Mouse (Mus musculus) hindbrain, embryonic 13.5 days (tissue): ENCODE results near the gene Naif1. TPM values are rescaled to one million over a fixed set of nuclear protein-coding genes. Genes with fewer than 3 reads are reported as not detected.

ENCODE experiments used
- ATAC-seq: fragments of 200-750 bp; cut with Nextera tagmentation; 2 replicates; pipeline ENCODE4 v1.8.0; 2017; ENCODE audit warnings: moderate TSS enrichment; ENCODE audit not compliant: low FRiP score
- H3K27ac ChIP-seq: fragments of 300-500 bp; sonication (generic); 2 replicates; pipeline ENCODE4 v1.5.1; 2015; ENCODE audit warnings: inconsistent platforms, mild to moderate bottlenecking, moderate library complexity
- H3K27me3 ChIP-seq: fragments of 300-500 bp; sonication (generic); 2 replicates; pipeline ENCODE4 v1.6.1; 2015; ENCODE audit warnings: mild to moderate bottlenecking, inconsistent platforms
- H3K36me3 ChIP-seq: fragments of 300-500 bp; sonication (generic); 2 replicates; pipeline ENCODE4 v1.6.1; 2015; ENCODE audit warnings: mild to moderate bottlenecking, inconsistent platforms
- H3K4me1 ChIP-seq: fragments of 300-500 bp; sonication (generic); replicated peaks from 2 replicates; pipeline ENCODE4 v1.6.1; 2015; ENCODE audit warnings: inconsistent platforms
- H3K4me2 ChIP-seq: fragments of 300-500 bp; sonication (generic); 2 replicates; pipeline ENCODE4 v1.6.1; 2015; ENCODE audit warnings: inconsistent platforms, mild to moderate bottlenecking, moderate library complexity
- H3K4me3 ChIP-seq: fragments of 300-500 bp; sonication (generic); 2 replicates; pipeline ENCODE4 v1.5.1; 2015; ENCODE audit warnings: mild to moderate bottlenecking, inconsistent platforms
- H3K9ac ChIP-seq: fragments of 300-500 bp; sonication (generic); 2 replicates; pipeline ENCODE4 v1.6.1; 2015; ENCODE audit warnings: mild to moderate bottlenecking, inconsistent platforms
- H3K9me3 ChIP-seq: fragments of 300-500 bp; sonication (generic); 2 replicates; pipeline ENCODE4 v1.6.1; 2016; ENCODE audit warnings: inconsistent platforms
- WGBS: fragments of 180-500 bp; shearing (Covaris S2); methylation state at CpG from one replicate; pipeline ENCODE4 v1.1.7; 2015; 5-methylcytosine and 5-hydroxymethylcytosine counted together
- polyA plus RNA-seq: library from polyadenylated mRNA; unstranded; fragments of >200 nt; fragmentation: Nextera tagmentation; extraction: Ambion mirVana; gene quantifications from 2 replicates; pipeline ENCODE4 v1.2.1, GENCODE M21; 2015

Gene Naif1
- polyA plus RNA-seq, 1 experiment from 2014 or later: 5.1 TPM

DNA sequence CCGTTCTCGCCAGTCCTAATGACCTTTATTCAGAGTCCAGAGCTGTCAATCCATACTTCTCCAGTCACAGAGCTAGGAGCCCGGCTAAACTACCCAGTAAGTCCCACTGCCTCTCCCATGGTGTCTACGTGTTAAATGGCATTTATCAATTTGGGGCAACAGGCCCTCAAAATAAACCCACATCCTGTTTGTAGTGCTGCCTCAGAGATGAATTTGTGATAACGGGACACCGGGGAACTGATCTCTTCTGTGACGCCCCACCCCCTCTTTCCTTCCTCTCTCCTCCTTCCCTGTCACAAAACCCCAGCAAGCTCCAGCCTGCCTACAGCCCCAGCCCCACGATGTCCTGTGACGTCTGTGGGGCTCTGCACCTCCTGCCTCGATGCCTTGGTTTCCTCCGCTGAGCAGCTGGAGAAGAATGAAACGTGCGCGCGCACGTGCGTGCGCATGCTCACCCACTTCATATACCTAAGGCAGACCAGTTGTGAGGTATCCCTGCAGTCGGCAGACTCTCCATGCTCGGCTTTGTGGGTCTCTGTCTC, 45.0 kb downstream of the Naif1 start:
- Histone ChIP-seq H3K27me3 (no peaks in the 10 kb centered on the region), H3K4me2 (no peak overlapping the region), H3K36me3 (no peaks in the 10 kb centered on the region), H3K4me1 (no peaks in the 10 kb centered on the region), H3K27ac (no peak overlapping the region), H3K9me3 (peaks cover 4% of the 10 kb centered on the region), H3K4me3 (no peak overlapping the region), H3K9ac (no peak overlapping the region)
- no peak for ATAC-seq
- 81% methylated on average over 20 of the region's 20 CpGs for WGBS

DNA sequence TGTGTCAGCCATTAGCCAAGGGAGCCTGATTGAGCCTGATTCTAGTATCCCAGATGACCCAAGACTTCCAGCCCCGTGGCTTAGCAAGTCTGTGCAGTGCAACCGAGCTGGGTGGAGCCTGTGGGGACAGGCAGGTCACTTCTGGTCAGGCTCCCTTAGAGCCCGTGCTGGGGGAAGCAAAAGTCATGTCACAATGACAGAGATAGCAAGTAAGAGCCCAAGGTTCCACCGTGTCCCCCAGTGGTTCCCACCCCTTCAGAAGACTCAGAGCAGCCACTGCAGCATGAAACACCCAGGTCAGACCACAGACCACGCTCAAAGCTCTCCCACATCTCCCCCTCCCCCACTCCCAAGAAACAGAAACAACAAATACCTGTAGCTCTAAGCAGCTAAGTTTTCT, 45.9 kb downstream of the Naif1 start:
- Histone ChIP-seq H3K9ac (no peak overlapping the region), H3K27ac (no peak overlapping the region), H3K36me3 (no peaks in the 10 kb centered on the region), H3K9me3 (peaks cover 4% of the 10 kb centered on the region), H3K4me3 (no peak overlapping the region), H3K27me3 (no peaks in the 10 kb centered on the region), H3K4me1 (no peaks in the 10 kb centered on the region), H3K4me2 (no peak overlapping the region)
- 72% methylated on average over 5 of the region's 5 CpGs for WGBS
- ATAC-seq: no peak

DNA sequence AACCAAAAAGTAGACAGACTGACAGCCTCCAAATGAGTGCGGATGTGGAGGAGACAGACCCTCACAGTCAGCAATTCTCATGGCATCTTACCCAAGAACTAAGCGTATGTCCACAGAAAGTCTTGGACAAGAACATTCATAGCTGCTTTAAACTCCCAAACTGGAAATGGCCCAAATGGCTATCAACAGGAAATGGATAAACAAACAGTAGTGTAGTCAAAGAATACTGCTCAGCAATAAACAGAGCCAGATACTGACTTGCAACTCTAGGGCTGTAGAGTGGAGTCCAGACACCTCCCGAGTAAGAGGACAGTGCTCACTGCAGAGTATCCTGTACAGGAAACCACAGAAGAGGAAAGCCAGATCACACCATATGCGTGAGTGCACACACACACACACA, 49.1 kb downstream of the Naif1 start:
- no peak for ATAC-seq
- WGBS: 88% methylated on average over 4 of the region's 4 CpGs
- no peak overlapping the region for H3K4me3 ChIP-seq

DNA sequence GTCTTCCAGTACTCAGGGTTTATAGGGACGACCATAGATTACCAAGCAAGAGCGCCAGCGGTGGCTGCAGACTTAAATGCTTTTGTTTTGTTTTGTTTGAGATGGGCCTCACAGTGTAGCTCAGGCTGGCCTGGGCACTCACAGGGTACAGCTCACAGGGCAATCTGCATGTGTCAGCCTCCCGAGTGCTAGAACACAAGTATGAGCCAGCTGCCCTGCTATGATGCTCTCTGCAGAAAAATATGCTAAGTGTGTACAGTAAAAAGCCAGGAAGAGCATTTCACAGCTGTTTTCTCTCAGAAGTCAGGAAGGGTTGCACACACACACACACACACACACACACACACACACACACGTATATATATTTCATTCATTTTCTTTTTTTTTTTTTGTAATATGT, 50.2 kb downstream of the Naif1 start:
- Histone ChIP-seq H3K27me3 (no peaks in the 10 kb centered on the region), H3K4me1 (no peaks in the 10 kb centered on the region), H3K27ac (no peak overlapping the region), H3K36me3 (no peaks in the 10 kb centered on the region), H3K4me2 (no peak overlapping the region), H3K9me3 (peaks cover 4% of the 10 kb centered on the region), H3K9ac (no peak overlapping the region), H3K4me3 (no peak overlapping the region)
- ATAC-seq: no peak
- WGBS: 82% methylated on average over 5 of the region's 5 CpGs

More for the DNA sequence above, 49.1 kb downstream of the Naif1 start:
- H3K36me3 ChIP-seq: no peaks in the 10 kb centered on the region
- H3K9ac ChIP-seq: no peak overlapping the region
- H3K4me1 ChIP-seq: no peaks in the 10 kb centered on the region
- H3K9me3 ChIP-seq: peaks cover 4% of the 10 kb centered on the region
- H3K27me3 ChIP-seq: no peaks in the 10 kb centered on the region
- no peak overlapping the region for H3K27ac ChIP-seq
- H3K4me2 ChIP-seq: no peak overlapping the region

DNA sequence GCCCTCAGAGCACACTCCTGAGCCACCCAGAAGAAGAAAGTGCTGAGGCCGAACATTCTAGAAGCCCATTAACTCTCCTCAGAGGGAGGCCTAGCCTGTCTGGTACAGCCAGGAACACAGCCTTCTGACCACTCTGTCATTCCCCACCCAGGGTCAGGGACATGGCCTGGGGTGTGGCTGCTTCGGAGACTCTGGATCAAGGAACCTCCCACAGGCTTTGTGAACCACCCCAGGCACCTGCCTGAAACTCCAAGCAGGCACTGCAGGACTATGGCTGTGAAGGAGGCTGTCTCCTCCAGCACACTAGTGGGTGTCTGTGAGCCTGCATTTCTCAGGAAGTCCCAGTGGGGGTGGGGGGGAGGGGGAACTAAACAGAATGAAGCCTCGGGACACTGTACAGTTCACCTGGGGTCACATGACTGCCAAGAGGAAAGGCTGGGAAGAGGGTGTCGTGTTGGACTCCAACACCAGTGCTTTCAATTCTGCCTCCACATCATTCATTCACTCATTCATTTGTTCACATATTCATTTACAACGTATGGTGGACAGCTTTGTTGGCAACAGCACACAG, 51.6 kb downstream of the Naif1 start:
- ATAC-seq: no peak
- WGBS: 65% methylated on average over 5 of the region's 5 CpGs
- no peaks in the 10 kb centered on the region for H3K4me1 ChIP-seq
- H3K9me3 ChIP-seq: peaks cover 4% of the 10 kb centered on the region
- no peak overlapping the region for H3K27ac ChIP-seq
- H3K4me2 ChIP-seq: no peak overlapping the region
- no peak overlapping the region for H3K4me3 ChIP-seq
- no peak overlapping the region for H3K9ac ChIP-seq
- H3K36me3 ChIP-seq: no peaks in the 10 kb centered on the region
- no peaks in the 10 kb centered on the region for H3K27me3 ChIP-seq

DNA sequence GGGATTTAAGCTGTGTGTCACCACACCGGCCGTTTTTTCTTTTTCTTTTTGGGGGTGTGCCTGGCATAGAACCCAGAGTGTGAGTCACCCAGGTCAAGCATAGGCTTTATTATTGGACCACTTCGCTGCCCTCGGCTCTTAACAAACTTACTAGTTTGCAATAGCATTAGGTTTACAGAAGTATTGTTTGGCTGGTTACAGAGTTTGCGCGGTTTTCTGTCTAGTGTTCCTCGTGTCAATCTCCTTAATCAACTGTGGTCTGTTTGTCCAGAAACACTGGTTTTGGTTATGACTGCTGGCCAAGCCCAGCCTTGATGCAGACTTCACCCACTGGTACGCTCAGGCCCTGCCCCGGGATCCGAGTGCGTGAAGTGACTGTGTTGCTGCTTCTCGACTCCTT, 52.6 kb downstream of the Naif1 start:
- H3K27ac ChIP-seq: no peak overlapping the region
- no peak for ATAC-seq
- no peak overlapping the region for H3K9ac ChIP-seq
- no peak overlapping the region for H3K4me2 ChIP-seq
- no peaks in the 10 kb centered on the region for H3K36me3 ChIP-seq
- 90% methylated on average over 12 of the region's 12 CpGs for WGBS
- H3K9me3 ChIP-seq: peaks cover 4% of the 10 kb centered on the region
- no peak overlapping the region for H3K4me3 ChIP-seq
- no peaks in the 10 kb centered on the region for H3K27me3 ChIP-seq
- no peaks in the 10 kb centered on the region for H3K4me1 ChIP-seq

DNA sequence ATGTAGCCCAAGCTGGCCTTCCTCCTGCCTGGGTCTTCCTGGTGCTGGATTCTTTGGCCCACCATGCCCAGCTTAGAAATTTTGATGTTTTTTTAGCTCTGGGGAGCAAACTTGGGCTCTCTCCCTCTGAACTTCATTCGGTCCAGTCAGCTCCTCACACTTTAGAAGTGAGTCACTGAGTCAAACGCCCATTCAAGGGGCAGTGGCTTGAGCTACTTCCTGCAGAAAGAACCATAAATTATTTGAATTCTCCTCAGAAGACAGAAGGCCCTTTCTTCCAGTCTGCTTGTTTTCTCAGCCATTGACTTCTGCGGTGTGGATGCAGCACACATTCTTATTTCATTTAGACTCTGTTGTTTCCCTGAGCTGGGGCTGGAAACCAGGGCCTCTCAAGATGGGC, 53.3 kb downstream of the Naif1 start:
- H3K27me3 ChIP-seq: no peaks in the 10 kb centered on the region
- no peaks in the 10 kb centered on the region for H3K36me3 ChIP-seq
- H3K4me3 ChIP-seq: no peak overlapping the region
- no peaks in the 10 kb centered on the region for H3K4me1 ChIP-seq
- H3K27ac ChIP-seq: no peak overlapping the region; the same call in 1 of the 2 replicates
- H3K9me3 ChIP-seq: peaks cover 2% of the 10 kb centered on the region
- no peak overlapping the region for H3K4me2 ChIP-seq
- H3K9ac ChIP-seq: no peak overlapping the region
- WGBS: 55% methylated on average over 3 of the region's 3 CpGs
- ATAC-seq: no peak

DNA sequence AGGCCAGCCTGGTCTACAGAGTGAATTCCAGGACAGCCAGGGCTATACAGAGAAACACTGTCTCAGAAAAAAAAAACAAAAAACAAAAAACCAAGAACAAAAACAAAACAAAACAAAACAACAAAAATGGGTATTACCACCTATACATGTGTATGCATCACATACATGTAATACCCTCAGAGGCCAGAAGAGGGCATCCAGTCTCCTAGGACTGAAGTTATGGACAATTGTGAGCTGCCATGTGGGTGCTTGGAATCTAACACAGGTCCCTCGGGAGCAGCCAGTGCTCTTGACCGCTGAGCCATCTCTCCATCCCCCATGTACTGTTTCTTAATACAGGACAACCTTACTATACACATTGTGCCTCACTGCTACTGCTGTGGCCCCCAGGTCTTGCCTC, 55.3 kb downstream of the Naif1 start:
- no peak for ATAC-seq
- H3K4me1 ChIP-seq: no peaks in the 10 kb centered on the region
- no peaks in the 10 kb centered on the region for H3K36me3 ChIP-seq
- no peak overlapping the region for H3K4me3 ChIP-seq
- H3K9me3 ChIP-seq: no peaks in the 10 kb centered on the region
- WGBS: 100% methylated on average over 2 of the region's 2 CpGs
- H3K9ac ChIP-seq: no peak overlapping the region
- no peaks in the 10 kb centered on the region for H3K27me3 ChIP-seq
- H3K4me2 ChIP-seq: no peak overlapping the region
- no peak overlapping the region for H3K27ac ChIP-seq

Other genes starting within 250 kb of the Naif1 start
- 24.4 and 24.9 TPM in 2 replicates for gene Pomt1, start 213.9 kb upstream of the Naif1 start, polyA plus RNA-seq
- gene Uck1, start 190.3 kb upstream of the Naif1 start, polyA plus RNA-seq: 78.6 and 80.2 TPM in 2 replicates
- gene Golga2, start 163.1 kb upstream of the Naif1 start, polyA plus RNA-seq: 25.6 and 26.5 TPM in 2 replicates
- gene Swi5, start 162.4 kb upstream of the Naif1 start, polyA plus RNA-seq: 437 and 458 TPM in 2 replicates
- 52.4 and 53.7 TPM in 2 replicates for gene Ciz1, start 98.1 kb upstream of the Naif1 start, polyA plus RNA-seq
- gene Dnm1, start 97.1 kb upstream of the Naif1 start, polyA plus RNA-seq: 42.7 and 44.3 TPM in 2 replicates
- 103 and 108 TPM in 2 replicates for gene 1110008P14Rik, start 68.5 kb upstream of the Naif1 start, polyA plus RNA-seq
- gene Lcn2, start 62.2 kb upstream of the Naif1 start, polyA plus RNA-seq: 1.0 TPM in 1 of 2 replicates, not detected in the other
- 41.2 and 41.3 TPM in 2 replicates for gene Ptges2, start 54.6 kb upstream of the Naif1 start, polyA plus RNA-seq
- gene Slc25a25, start 988 bp downstream of the Naif1 start, polyA plus RNA-seq: 46.2 and 50.1 TPM in 2 replicates
- 7.0 and 7.1 TPM in 2 replicates for gene Fam102a, start 84.9 kb downstream of the Naif1 start, polyA plus RNA-seq
- 142 and 145 TPM in 2 replicates for gene Dpm2, start 120.4 kb downstream of the Naif1 start, polyA plus RNA-seq
- 9.0 and 9.6 TPM in 2 replicates for gene Pip5kl1, start 124.3 kb downstream of the Naif1 start, polyA plus RNA-seq
- 0.53 and 0.56 TPM in 2 replicates for gene 9430097D07Rik, start 125.2 kb downstream of the Naif1 start, polyA plus RNA-seq
- gene St6galnac4, start 136.6 kb downstream of the Naif1 start, polyA plus RNA-seq: 22.8 and 23.4 TPM in 2 replicates
- 13.1 and 13.5 TPM in 2 replicates for gene St6galnac6, start 149.3 kb downstream of the Naif1 start, polyA plus RNA-seq
- gene Ak1, start 171.3 kb downstream of the Naif1 start, polyA plus RNA-seq: 68.9 and 71.5 TPM in 2 replicates
- gene Eng, start 196.1 kb downstream of the Naif1 start, polyA plus RNA-seq: 29.0 and 29.2 TPM in 2 replicates